Mouse (Mus musculus) hematopoietic stem cell, adult 5-6 weeks (primary cell): Measurements from ENCODE around the gene Olfr177. TPM values are rescaled to one million over a fixed set of nuclear protein-coding genes. Genes with fewer than 3 reads are reported as not detected.

Experiments
- ATAC-seq, 2 experiments: fragments of 125-278 bp in 1 of 2; replicated peaks in 1 of 2; 2 replicates each; pipeline ENCODE4 v1.8.0; 2016 to 2017; ENCODE audit warnings: inconsistent platforms in 2 of 2, mild to moderate bottlenecking in 2 of 2, moderate number of reproducible peaks in 2 of 2, low read depth in 1 of 2, moderate TSS enrichment in 1 of 2; ENCODE audit not compliant: low FRiP score in 2 of 2, poor library complexity in 2 of 2, severe bottlenecking in 2 of 2, insufficient read depth in 1 of 2, low TSS enrichment in 1 of 2
- total RNA-seq: library from RNA; stranded (forward); fragments of 172-1452, 232-1000 nt; gene quantifications from 2 replicates; pipeline ENCODE4 v1.2.3, GENCODE M21; 2017

The Olfr177 gene
- not detected in 2 replicates for total RNA-seq

GRCm38 (mm10) chr16:58874668-58875067, at the start of gene Olfr177:
Gene Olfr177 (minus strand): TSS chr16:58874768.
- no peak for ATAC-seq

DNA sequence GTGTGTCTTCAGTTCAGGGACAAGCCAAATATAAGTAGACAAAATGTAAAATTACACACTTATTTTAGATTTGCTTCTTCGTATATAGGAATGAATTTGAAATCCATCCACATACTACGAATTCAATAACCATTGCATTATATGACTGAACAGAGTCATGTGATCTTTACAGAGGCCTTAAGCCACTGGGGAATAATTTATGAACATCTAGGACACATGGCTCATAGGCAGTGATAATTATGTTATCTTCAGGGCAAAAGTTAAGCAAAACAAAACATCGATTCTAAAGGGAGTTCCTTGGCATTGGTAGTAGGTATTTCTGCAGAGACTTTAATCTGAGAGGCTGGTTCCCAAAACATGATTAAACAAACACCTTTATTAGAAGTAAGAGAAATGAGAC, 17.4 kb upstream of the Olfr177 start, which contains the start of gene Olfr178:
Gene Olfr178 (minus strand): TSS at position 101 of the 400 bp plus-strand sequence.
- ATAC-seq: no peak

- no peak for ATAC-seq
Observed at GRCm38 (mm10) chr16:58884416-58884815, 9.8 kb upstream of the Olfr177 start.

DNA sequence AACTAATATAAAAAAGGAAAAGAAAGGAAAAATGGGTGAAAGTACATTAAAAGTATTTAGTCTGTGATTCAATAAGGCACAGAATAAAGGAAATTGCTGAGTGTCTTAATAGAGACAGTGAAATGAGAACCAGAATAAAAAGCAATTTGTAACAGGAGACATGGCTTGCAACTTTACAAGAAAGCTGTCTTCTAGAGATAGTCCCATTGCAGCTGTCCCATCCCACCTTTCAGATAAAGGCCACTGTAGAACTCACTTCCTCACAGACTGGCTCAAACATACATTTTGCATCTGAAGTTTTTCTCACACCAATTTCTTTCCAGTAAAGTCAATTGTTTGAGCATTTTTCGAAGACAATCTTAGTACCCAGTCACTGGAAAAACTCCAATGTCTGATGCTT, 13.1 kb downstream of the Olfr177 start:
- ATAC-seq: no peak

DNA sequence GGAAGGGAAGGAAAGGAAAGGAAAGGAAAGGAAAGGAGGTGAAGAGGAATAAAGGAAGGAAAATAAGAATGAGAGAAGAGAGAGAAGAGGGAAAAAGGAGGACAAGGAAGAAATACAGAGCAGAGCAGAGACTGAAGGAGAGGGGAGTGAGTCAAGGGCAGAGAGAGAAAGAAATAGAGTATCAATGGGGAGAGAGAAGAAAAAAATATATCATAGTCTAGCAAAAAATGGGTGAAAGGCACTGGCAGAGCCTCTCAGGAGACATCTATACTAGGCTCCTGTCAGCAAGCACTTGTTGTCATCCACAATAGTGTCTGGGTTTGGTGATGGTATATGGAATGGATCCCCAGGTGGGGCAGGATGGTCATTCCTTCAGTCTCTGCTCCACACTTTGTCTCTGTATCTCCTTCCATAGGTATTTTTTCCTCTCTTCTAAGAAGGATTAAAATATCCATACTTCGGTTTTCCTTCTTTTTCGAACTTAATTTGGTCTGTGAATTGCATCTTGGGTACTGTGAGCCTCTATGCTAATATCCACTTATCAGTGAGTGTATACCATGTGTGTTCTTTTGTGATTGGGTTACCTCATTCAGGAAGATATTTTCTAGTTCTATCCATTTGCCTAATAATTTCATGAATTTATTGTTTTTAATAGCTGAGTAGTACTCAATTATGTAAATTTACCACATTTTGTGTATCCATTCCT, 14.4 kb downstream of the Olfr177 start:
- no peak for ATAC-seq

DNA sequence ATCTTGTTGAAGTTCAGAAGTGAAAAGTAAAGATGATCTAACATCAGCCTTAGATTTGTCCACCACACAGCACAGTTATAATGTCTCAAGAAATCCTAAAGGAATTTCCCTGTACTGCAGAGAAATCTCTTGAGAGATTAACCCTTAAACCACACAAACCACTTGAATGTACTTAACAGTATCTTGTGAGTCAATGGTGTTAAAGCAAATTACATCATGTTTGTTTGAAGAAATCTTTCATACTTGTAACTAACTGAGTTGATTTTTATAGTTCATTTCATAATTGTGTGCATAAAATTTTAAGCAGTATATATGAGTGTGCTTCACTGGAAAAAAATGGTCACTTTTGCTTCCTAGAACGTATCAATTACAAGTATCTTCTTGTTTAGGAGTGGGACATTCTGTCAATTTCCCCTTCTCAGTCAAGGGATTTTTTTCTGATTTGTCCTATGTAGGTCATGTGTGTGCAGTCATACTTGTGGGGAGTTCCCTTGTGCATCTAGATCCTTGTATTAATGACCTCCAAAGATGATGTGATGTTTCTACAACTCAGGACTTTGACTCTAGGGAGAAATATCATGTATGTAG, 47.7 kb downstream of the Olfr177 start, which contains the start of gene Olfr175-ps1:
Gene Olfr175-ps1 (minus strand): TSS at position 51 of the 588 bp plus-strand sequence.
- ATAC-seq: no peak

Other genes with a start within 250 kb of the Olfr177 start
- gene E330017A01Rik, start 236.0 kb downstream of the Olfr177 start, total RNA-seq: not detected in 2 replicates
- 18.3 and 38.5 TPM in 2 replicates for gene Cpox, start 204.5 kb downstream of the Olfr177 start, total RNA-seq
- gene Gpr15, start 155.7 kb downstream of the Olfr177 start, total RNA-seq: not detected in 2 replicates
- gene Cldnd1, start 146.9 kb downstream of the Olfr177 start, total RNA-seq: 22.6 and 58.0 TPM in 2 replicates
- gene Olfr172, start 111.6 kb downstream of the Olfr177 start, total RNA-seq: not detected in 2 replicates
- gene Olfr173, start 74.5 kb downstream of the Olfr177 start, total RNA-seq: not detected in 2 replicates
- not detected in 2 replicates for gene Olfr175-ps1, start 48.0 kb downstream of the Olfr177 start, total RNA-seq
- not detected in 2 replicates for gene Olfr178, start 17.3 kb upstream of the Olfr177 start, total RNA-seq
- not detected in 2 replicates for gene Olfr181, start 54.0 kb upstream of the Olfr177 start, total RNA-seq
- gene Olfr180, start 54.6 kb upstream of the Olfr177 start, total RNA-seq: not detected in 2 replicates
- not detected in 2 replicates for gene Olfr183, start 120.6 kb upstream of the Olfr177 start, total RNA-seq
- gene Olfr186, start 155.5 kb upstream of the Olfr177 start, total RNA-seq: not detected in 2 replicates
- gene Olfr187, start 165.0 kb upstream of the Olfr177 start, total RNA-seq: not detected in 2 replicates
- gene Olfr190, start 203.2 kb upstream of the Olfr177 start, total RNA-seq: not detected in 2 replicates
- not detected in 2 replicates for gene Olfr191, start 215.1 kb upstream of the Olfr177 start, total RNA-seq
- not detected in 2 replicates for gene Olfr193, start 237.1 kb upstream of the Olfr177 start, total RNA-seq
- gene Olfr194, start 246.3 kb upstream of the Olfr177 start, total RNA-seq: not detected in 2 replicates